Mouse (Mus musculus): ENCODE data around the gene Olfr905.

DNA sequence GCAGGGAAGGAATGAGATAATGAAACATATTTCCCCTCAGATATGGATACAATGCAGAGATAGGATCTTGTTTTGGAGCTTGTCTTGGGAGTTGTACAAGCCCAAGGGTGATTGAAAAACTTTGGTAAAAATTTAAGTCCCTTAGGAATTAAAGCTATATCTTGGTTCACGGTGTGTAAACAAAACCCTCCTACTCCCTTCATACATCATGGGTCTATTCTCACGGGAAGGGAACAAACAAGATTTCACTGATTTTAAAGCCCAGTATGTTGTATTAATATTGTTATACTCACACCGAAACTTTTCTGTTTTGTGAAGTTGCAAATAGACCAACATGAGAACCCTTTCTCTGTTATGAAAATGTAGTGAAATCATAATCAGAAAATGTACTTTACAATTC, 15.9 kb downstream of the Olfr905 start, which contains the start of gene Olfr906:
- TF ChIP-seq USF1 (IDR thresholded peaks at IDR 0.05; ENCODE audit: low read depth) (no peak), CEBPB (IDR thresholded peaks at IDR 0.05; ENCODE audit: low read depth) (no peak)

Data from C2C12 (cell line).